Comparison of ENCODE assay signal across 9 mouse cellular contexts in the genomic region with DNA sequence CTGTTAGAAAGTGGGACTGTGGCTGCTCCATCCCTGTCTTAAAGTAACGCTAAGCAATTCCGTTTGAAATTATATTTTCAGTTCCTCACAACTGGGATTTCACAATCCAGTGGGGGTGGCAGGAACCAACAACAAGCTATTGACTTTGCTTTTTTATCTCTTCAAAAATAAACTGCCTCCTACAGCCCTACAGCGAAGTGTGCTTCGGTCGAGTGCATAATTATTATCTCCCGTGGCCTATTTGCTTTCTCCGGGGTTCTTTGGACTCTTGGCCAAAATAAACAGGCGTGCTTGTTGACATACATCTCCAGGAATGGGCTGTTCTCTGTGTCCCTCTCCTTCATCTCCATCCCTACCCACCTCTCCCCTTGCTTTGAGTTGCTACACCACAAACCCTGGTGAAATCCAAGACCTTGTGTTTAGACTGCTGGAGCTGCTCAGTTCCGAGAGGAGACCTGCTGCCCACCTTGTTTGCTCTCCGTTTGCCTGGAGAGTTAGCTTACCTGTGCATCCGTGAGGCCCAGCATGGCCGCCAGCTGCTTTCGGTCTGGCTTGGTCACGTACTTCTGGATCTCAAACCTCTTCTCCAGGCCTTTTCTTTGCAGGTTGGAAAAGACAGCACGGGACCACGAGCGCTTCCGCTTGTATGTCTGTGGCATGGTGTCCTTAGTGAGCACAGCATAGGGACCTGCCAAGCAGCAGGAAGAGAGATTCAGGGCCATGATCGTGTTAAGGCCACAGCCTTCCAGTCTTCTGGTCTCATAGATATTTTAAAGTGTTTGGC. TPM values are rescaled to one million over a fixed set of nuclear protein-coding genes. Genes with fewer than 3 reads are reported as not detected.
DNase-seq lines count a peak whose midpoint lies in the region; ATAC-seq and TF ChIP-seq lines count a peak whose summit lies in the region.
"Had no signal": no experiment of that assay in that cellular context is flagged by ENCODE, and none has a peak within 500 bp of the region (broad histone marks: within the 10 kb centered on the region; RNA-seq: fewer than 3 reads in every experiment).

No protein-coding gene starts in this region.

- DNase-seq in spleen, adult 2 months (ENCODE audit: low read depth in 1 of 2, low spot score in 2 of 2): no peak
- no peak for DNase-seq in spleen, postnatal 10 days (ENCODE audit: low spot score in 2 of 2)
- DNase-seq in lung, adult 2 months: no peak
- no peak for DNase-seq in stomach, postnatal 0 days (ENCODE audit: low spot score)
- DNase-seq in layer of hippocampus, adult 9-11 months: no peak
- DNase-seq in gastrocnemius, adult 18-20 months (ENCODE audit: low spot score): no peak
- DNase-seq: adrenal gland, adult 2 months had no signal

- H3K4me1 ChIP-seq in erythroblast, embryonic 14.5 days (ENCODE audit: control insufficient read depth): peaks cover 20% of the 10 kb centered on the region
- peaks cover 9% of the 10 kb centered on the region for H3K4me1 ChIP-seq in spleen, adult 2 months (ENCODE audit: control insufficient read depth, insufficient read depth, insufficient read length)
- H3K4me1 ChIP-seq in lung, adult 2 months (ENCODE audit: control insufficient read depth, insufficient read depth, low read length): peaks cover 9% of the 10 kb centered on the region
- no peaks in the 10 kb centered on the region; the same call in 1 of the 2 replicates for H3K4me1 ChIP-seq in stomach, postnatal 0 days (replicated peaks; ENCODE audit: control insufficient read depth, insufficient read depth)

- peak overlapping the region; percentile 19 for H3K4me3 ChIP-seq in erythroblast, embryonic 14.5 days (replicated peaks)
- peak overlapping the region; percentile 1; the same call in 1 of the 2 replicates for H3K4me3 ChIP-seq in spleen, adult 2 months (ENCODE audit: extremely low read depth, insufficient read depth, insufficient read length)
- peak overlapping the region; percentile 90 for H3K4me3 ChIP-seq in lung, adult 2 months (replicated peaks; ENCODE audit: extremely low read depth, low read depth, low read length)
- H3K4me3 ChIP-seq in stomach, postnatal 0 days (ENCODE audit: low read depth, low read length): peak overlapping the region; percentile 22

- no peak overlapping the region for H3K9ac ChIP-seq in stomach, postnatal 0 days (ENCODE audit: low read length)

- no peak for TF ChIP-seq EP300 in stomach, postnatal 0 days (optimal IDR thresholded peaks at IDR 0.05)

- no peaks in the 10 kb centered on the region; the same call in 1 of the 2 replicates for H3K36me3 ChIP-seq in erythroblast, embryonic 14.5 days (ENCODE audit: control insufficient read depth)
- H3K36me3 ChIP-seq in spleen, adult 2 months (ENCODE audit: control insufficient read depth, insufficient read depth, low read length): peaks cover 5% of the 10 kb centered on the region
- no peaks in the 10 kb centered on the region for H3K36me3 ChIP-seq in stomach, postnatal 0 days (ENCODE audit: control insufficient read depth, insufficient read depth, low read length)

- 84% methylated on average over 19 of the region's 19 CpGs for WGBS in spleen, adult 2 months
- 24% methylated on average over 19 of the region's 19 CpGs for WGBS in lung, adult 2 months
- 20% methylated on average over 19 of the region's 19 CpGs for WGBS in stomach, postnatal 0 days

- no peak for TF ChIP-seq POLR2A in spleen, adult 2 months (IDR thresholded peaks at IDR 0.05; ENCODE audit: low read depth, low read length)
- no peak for TF ChIP-seq POLR2A in lung, adult 2 months (IDR thresholded peaks at IDR 0.05; ENCODE audit: borderline replicate concordance, extremely low read depth, low read depth, low read length)

- ATAC-seq in erythroblast, adult 5-6 weeks (replicated peaks; ENCODE audit: low FRiP score, poor library complexity, severe bottlenecking): no peak
- no peak for ATAC-seq in stomach, postnatal 0 days (ENCODE audit: low FRiP score, low TSS enrichment)

- peaks cover 100% of the 10 kb centered on the region for H3K27me3 ChIP-seq in erythroblast, embryonic 14.5 days (ENCODE audit: control insufficient read depth)
- H3K27me3 ChIP-seq in spleen, adult 2 months (ENCODE audit: control insufficient read depth, insufficient read depth, low read length): peaks cover 6% of the 10 kb centered on the region; the same call in 1 of the 2 replicates
- H3K27me3 ChIP-seq in stomach, postnatal 0 days (ENCODE audit: control insufficient read depth, insufficient read depth, low read length): peaks cover 40% of the 10 kb centered on the region

- TF ChIP-seq CTCF in spleen, adult 2 months (IDR thresholded peaks at IDR 0.05; ENCODE audit: extremely low read depth, insufficient read depth, insufficient read length, insufficient replicate concordance): no peak
- no peak for TF ChIP-seq CTCF in lung, adult 2 months (IDR thresholded peaks at IDR 0.05; ENCODE audit: insufficient read depth, low read length)
- no peak for TF ChIP-seq CTCF in stomach, postnatal 0 days (IDR thresholded peaks at IDR 0.05; ENCODE audit: low read depth)

- H3K9me3 ChIP-seq in erythroblast, embryonic 14.5 days (ENCODE audit: control insufficient read depth, low read length): peaks cover 21% of the 10 kb centered on the region; the same call in 1 of the 2 replicates
- no peaks in the 10 kb centered on the region for H3K9me3 ChIP-seq in stomach, postnatal 0 days (ENCODE audit: control insufficient read depth, low read length)

- H3K27ac ChIP-seq in spleen, adult 2 months (ENCODE audit: insufficient read depth, low read length): peak overlapping the region; percentile 36; the same call in 1 of the 2 replicates
- H3K27ac ChIP-seq in stomach, postnatal 0 days (replicated peaks): no peak overlapping the region

- H3K4me2 ChIP-seq in stomach, postnatal 0 days (replicated peaks; ENCODE audit: low read depth): peak overlapping the region; percentile 34

RNA-seq across cellular contexts. Expression of a gene that starts 2.9 kb away (rescaled TPM):
- 0.64 and 0.76 TPM in 2 replicates for polyA plus RNA-seq in erythroblast, embryonic 14.5 days (2012)
- 1.7 and 6.9 TPM in 2 replicates for total RNA-seq in erythroblast, adult 5-6 weeks (2015; ENCODE audit: low replicate concordance)
- total RNA-seq in erythroblast, adult 5-6 weeks (2017; ENCODE audit: low replicate concordance): 1.8 and 7.8 TPM in 2 replicates
- polyA plus RNA-seq in spleen, adult 2 months (2012; rRNA removed): 24.1 and 33.9 TPM in 2 replicates
- 72.0 and 77.7 TPM in 2 replicates for polyA plus RNA-seq in lung, adult 2 months (2012; rRNA removed)
- 5.4 and 6.9 TPM in 2 replicates for polyA plus RNA-seq in stomach, postnatal 0 days (2015; fragmentation: Nextera tagmentation; extraction: Ambion mirVana)
- total RNA-seq in gastrocnemius, adult 18-20 months (2021): 1 to 10 TPM; 3.2 to 6.8 TPM

Comparison
In these comparisons a context has a peak if more than half of its experiments do, and no peak if none do; other contexts are left out.
1. H3K4me3 ChIP-seq: peak in every context shown above with its lines; median percentile 90 in lung, adult 2 months; 22 in stomach, postnatal 0 days; 19 in erythroblast, embryonic 14.5 days; 1 in spleen, adult 2 months.